Mouse (Mus musculus) MEL (cell line): ENCODE data around the gene March10. TPM values are rescaled to one million over a fixed set of nuclear protein-coding genes. Genes with fewer than 3 reads are reported as not detected.

Experiments used
- DNase-seq: peaks from one replicate; pipeline ENCODE4 v3.0.0; 2011; ENCODE audit warnings: low read depth, low spot score
- H3K27ac ChIP-seq: 2 replicates; pipeline ENCODE4 v1.5.1; 2012; ENCODE audit warnings: low read depth, mild to moderate bottlenecking, control low read depth, low read length, moderate library complexity; ENCODE audit not compliant: control insufficient read depth
- H3K27me3 ChIP-seq, 2 experiments: fragments of 150-350 bp in 1 of 2; sonication (generic) in 1 of 2; 2 replicates each; pipeline ENCODE4 v1.6.1; 2012; ENCODE audit warnings: low read length in 2 of 2, mild to moderate bottlenecking in 2 of 2, improper control_type of control experiment in 1 of 2, moderate library complexity in 1 of 2; ENCODE audit not compliant: insufficient read depth in 2 of 2, control insufficient read depth in 1 of 2
- H3K36me3 ChIP-seq, 2 experiments: 2 replicates each; pipeline ENCODE4 v1.6.1; 2012 to 2014; ENCODE audit warnings: low read length in 2 of 2, improper control_type of control experiment in 1 of 2, inconsistent platforms in 1 of 2, mild to moderate bottlenecking in 1 of 2; ENCODE audit not compliant: insufficient read depth in 2 of 2, control insufficient read depth in 1 of 2
- H3K4me1 ChIP-seq, 2 experiments: fragments of 150-350 bp in 1 of 2; sonication (generic) in 1 of 2; 2 replicates each; pipeline ENCODE4 v1.6.1; 2012; ENCODE audit warnings: low read length in 2 of 2, improper control_type of control experiment in 1 of 2, mild to moderate bottlenecking in 1 of 2; ENCODE audit not compliant: insufficient read depth in 2 of 2, control insufficient read depth in 1 of 2
- H3K4me3 ChIP-seq, 2 experiments: fragments of 150-350 bp in 1 of 2; sonication (generic) in 1 of 2; 2 replicates each; pipeline ENCODE4 v1.5.1; 2012; ENCODE audit warnings: low read depth in 2 of 2, low read length in 2 of 2, mild to moderate bottlenecking in 2 of 2, moderate library complexity in 2 of 2, control low read depth in 1 of 2, improper control_type of control experiment in 1 of 2; ENCODE audit not compliant: control insufficient read depth in 1 of 2, insufficient read depth in 1 of 2
- H3K79me2 ChIP-seq: 2 replicates; pipeline ENCODE4 v1.6.1; 2012; ENCODE audit warnings: mild to moderate bottlenecking, low read length, moderate library complexity; ENCODE audit not compliant: control insufficient read depth, poor library complexity, insufficient read depth
- H3K9ac ChIP-seq: 2 replicates; pipeline ENCODE4 v1.6.1; 2012; ENCODE audit warnings: low read depth, mild to moderate bottlenecking, control low read depth, low read length, moderate library complexity; ENCODE audit not compliant: control insufficient read depth, poor library complexity, severe bottlenecking
- H3K9me3 ChIP-seq: fragments of 150-350 bp; sonication (generic); replicated peaks from 2 replicates; pipeline ENCODE4 v1.6.1; 2012; ENCODE audit warnings: mild to moderate bottlenecking, low read length, improper control_type of control experiment, moderate library complexity; ENCODE audit not compliant: insufficient read depth
- CHD1 ChIP-seq: IDR thresholded peaks from 2 replicates; pipeline ENCODE4 v1.6.1; 2012; ENCODE audit warnings: low read depth, mild to moderate bottlenecking, inconsistent platforms, low read length, improper control_type of control experiment
- CHD2 ChIP-seq: IDR thresholded peaks from 2 replicates; pipeline ENCODE4 v1.6.1; 2011; ENCODE audit warnings: low read length, improper control_type of control experiment
- E2F4 ChIP-seq: IDR thresholded peaks from 2 replicates; pipeline ENCODE4 v1.6.1; 2011; ENCODE audit warnings: low read depth, low read length, improper control_type of control experiment, borderline replicate concordance
- ELF1 ChIP-seq: IDR thresholded peaks from 2 replicates; pipeline ENCODE4 v1.6.1; 2014; ENCODE audit warnings: low read depth, mild to moderate bottlenecking, inconsistent platforms, low read length, improper control_type of control experiment, moderate library complexity
- GABPA ChIP-seq: IDR thresholded peaks from 2 replicates; pipeline ENCODE4 v1.6.1; 2012; ENCODE audit warnings: low read depth, mild to moderate bottlenecking, inconsistent platforms, low read length, improper control_type of control experiment, moderate library complexity
- GATA1 ChIP-seq: IDR thresholded peaks from 2 replicates; pipeline ENCODE4 v1.6.1; 2011; ENCODE audit warnings: low read depth, low read length, improper control_type of control experiment
- HCFC1 ChIP-seq: IDR thresholded peaks from 2 replicates; pipeline ENCODE4 v1.6.1; 2012; ENCODE audit warnings: low read depth, mild to moderate bottlenecking, inconsistent platforms, low read length, improper control_type of control experiment, moderate library complexity
- KAT2A ChIP-seq: conservative IDR thresholded peaks from 2 replicates; pipeline ENCODE4 v1.6.1; 2012; ENCODE audit warnings: low read depth, low read length, improper control_type of control experiment, inconsistent platforms
- MEF2A ChIP-seq: IDR thresholded peaks from 2 replicates; pipeline ENCODE4 v1.6.1; 2014; ENCODE audit warnings: low read depth, mild to moderate bottlenecking, inconsistent platforms, low read length, improper control_type of control experiment; ENCODE audit not compliant: poor library complexity, insufficient replicate concordance, severe bottlenecking; ENCODE audit errors: extremely low read depth
- MYB ChIP-seq: IDR thresholded peaks from 2 replicates; pipeline ENCODE4 v1.6.1; 2011; ENCODE audit warnings: mild to moderate bottlenecking, low read depth, low read length, improper control_type of control experiment
- NRF1 ChIP-seq: IDR thresholded peaks from 2 replicates; pipeline ENCODE4 v1.6.1; 2014; ENCODE audit warnings: low read depth, mild to moderate bottlenecking, inconsistent platforms, low read length, improper control_type of control experiment, moderate library complexity; ENCODE audit not compliant: poor library complexity, insufficient read depth, severe bottlenecking
- POLR2A ChIP-seq, 2 experiments: IDR thresholded peaks; 2 replicates each; pipeline ENCODE4 v1.6.1; 2011 to 2012; ENCODE audit warnings: low read length in 2 of 2, mild to moderate bottlenecking in 2 of 2, control low read depth in 1 of 2, improper control_type of control experiment in 1 of 2, low read depth in 1 of 2, moderate library complexity in 1 of 2; ENCODE audit not compliant: control insufficient read depth in 1 of 2, insufficient read depth in 1 of 2, poor library complexity in 1 of 2
- SIN3A ChIP-seq: IDR thresholded peaks from 2 replicates; pipeline ENCODE4 v1.6.1; 2012; ENCODE audit warnings: low read length, improper control_type of control experiment, inconsistent platforms
- TBP ChIP-seq: IDR thresholded peaks from 2 replicates; pipeline ENCODE4 v1.8.0; 2011; ENCODE audit warnings: low read depth, low read length, improper control_type of control experiment
- TCF12 ChIP-seq: IDR thresholded peaks from 2 replicates; pipeline ENCODE4 v1.6.1; 2014; ENCODE audit warnings: low read depth, mild to moderate bottlenecking, inconsistent platforms, low read length, improper control_type of control experiment, moderate library complexity
- UBTF ChIP-seq: IDR thresholded peaks from 2 replicates; pipeline ENCODE4 v1.6.1; 2012; ENCODE audit warnings: low read depth, mild to moderate bottlenecking, inconsistent platforms, low read length, improper control_type of control experiment, moderate library complexity, borderline replicate concordance; ENCODE audit not compliant: insufficient read depth
- USF1 ChIP-seq: IDR thresholded peaks from 2 replicates; pipeline ENCODE4 v1.6.1; 2014; ENCODE audit warnings: low read depth, mild to moderate bottlenecking, inconsistent platforms, low read length, improper control_type of control experiment, moderate library complexity
- ZC3H11A ChIP-seq: IDR thresholded peaks from 2 replicates; pipeline ENCODE4 v1.6.1; 2012; ENCODE audit warnings: low read depth, mild to moderate bottlenecking, inconsistent platforms, low read length, improper control_type of control experiment
- ZKSCAN1 ChIP-seq: IDR thresholded peaks from 2 replicates; pipeline ENCODE4 v1.6.1; 2012; ENCODE audit warnings: low read depth, mild to moderate bottlenecking, inconsistent platforms, low read length, improper control_type of control experiment, moderate library complexity
- ZNF384 ChIP-seq: IDR thresholded peaks from 2 replicates; pipeline ENCODE4 v1.6.1; 2012; ENCODE audit warnings: low read depth, mild to moderate bottlenecking, inconsistent platforms, low read length, improper control_type of control experiment
- polyA plus RNA-seq, 2 experiments: library from polyadenylated mRNA; stranded (reverse) in 1 of 2; unstranded in 1 of 2; fragments of >175 nt in 1 of 2; fragments of >200 nt in 1 of 2; gene quantifications; 2 replicates each; pipeline versions ENCODE4 v1.2.1 to v1.2.4; 2012; ENCODE audit warnings: low replicate concordance in 2 of 2, low read depth in 1 of 2; ENCODE audit not compliant: insufficient read length in 2 of 2, insufficient read depth in 1 of 2, missing spikeins in 1 of 2
- total RNA-seq: library from RNA; depleted of rRNA; stranded (reverse); fragments of 300-350 nt; gene quantifications from 2 replicates; pipeline ENCODE4 v1.2.3, GENCODE M21; 2012

March10 gene
- total and polyA plus RNA-seq, 3 experiments, result not detected

GRCm38 (mm10) chr11:105352954-105353890 lies 103.3 kb downstream of the March10 start:
- Histone ChIP-seq H3K79me2 (no peaks in the 10 kb centered on the region), H3K9me3 (no peaks in the 10 kb centered on the region), H3K4me3 (no peak overlapping the region), H3K36me3 (no peaks in the 10 kb centered on the region), H3K27ac (no peak overlapping the region), H3K27me3 (peaks cover 2 to 17% of the 10 kb centered on the region in 2 experiments; a peak in 2 of 4 replicates), H3K9ac (no peak overlapping the region), H3K4me1 (no peaks in the 10 kb centered on the region)
- no peak for TF ChIP-seq POLR2A (IDR thresholded peaks at IDR 0.05; ENCODE audit: control insufficient read depth in 1 of 2, insufficient read depth in 1 of 2, low read depth in 1 of 2, low read length in 2 of 2, poor library complexity in 1 of 2)
- no peak for TF ChIP-seq MYB
- no peak for TF ChIP-seq ELF1
- no peak for TF ChIP-seq GABPA
- no peak for TF ChIP-seq ZKSCAN1
- no peak for TF ChIP-seq ZC3H11A
- no peak for TF ChIP-seq GATA1
- no peak for TF ChIP-seq E2F4
- TF ChIP-seq NRF1, result no peak
- TF ChIP-seq KAT2A, result no peak
- TF ChIP-seq HCFC1, result no peak
- TF ChIP-seq UBTF, result no peak
- TF ChIP-seq CHD2, result no peak
- TF ChIP-seq CHD1, result no peak
- TF ChIP-seq MEF2A, result no peak
- TF ChIP-seq SIN3A, result no peak
- no peak for TF ChIP-seq TCF12
- no peak for TF ChIP-seq TBP
- no peak for TF ChIP-seq ZNF384
- TF ChIP-seq USF1, result no peak
- no peak for DNase-seq
